Mouse (Mus musculus) testis, adult 2 months (tissue): ENCODE data around the gene Ofd1.

Source experiments
- CTCF ChIP-seq: fragments of 200-500 bp; IDR thresholded peaks from 2 replicates; pipeline ENCODE4 v1.5.1; 2012; ENCODE audit warnings: low read depth, mild to moderate bottlenecking, inconsistent platforms, low read length, moderate library complexity; ENCODE audit not compliant: control insufficient read depth, insufficient read depth, insufficient replicate concordance
- POLR2A ChIP-seq: fragments of 200-500 bp; IDR thresholded peaks from 2 replicates; pipeline ENCODE4 v1.6.1; 2012; ENCODE audit warnings: low read depth, mild to moderate bottlenecking, inconsistent platforms, low read length, moderate library complexity; ENCODE audit not compliant: control insufficient read depth

- TF ChIP-seq POLR2A (no peak), CTCF (no peak)
Observed at GRCm38 (mm10) chrX:166453532-166453931, 13.0 kb upstream of the Ofd1 start.
